Mouse (Mus musculus) gastrocnemius, postnatal 25 days (tissue): Measurements from ENCODE around the gene Pttg1. TPM values are rescaled to one million over a fixed set of nuclear protein-coding genes. Genes with fewer than 3 reads are reported as not detected.

Experiments
- DNase-seq: peaks from one replicate; pipeline ENCODE4 v3.0.0; 2022
- microRNA-seq, 2 experiments: library from miRNA; unstranded; fragments of <30 nt; microRNA quantifications; one replicate each; pipeline ENCODE4 v1.2.0; 2021; ENCODE audit warnings: borderline replicate concordance in 2 of 2
- total RNA-seq, 2 experiments: library from RNA; stranded (reverse); gene quantifications; 1 replicate in 1 of 2; 2 replicates in 1 of 2; pipeline ENCODE4 v1.2.3; 2021

The Pttg1 gene
- total RNA-seq, 2 experiments from 2014 or later = 37.3 to 39.1 TPM

DNA sequence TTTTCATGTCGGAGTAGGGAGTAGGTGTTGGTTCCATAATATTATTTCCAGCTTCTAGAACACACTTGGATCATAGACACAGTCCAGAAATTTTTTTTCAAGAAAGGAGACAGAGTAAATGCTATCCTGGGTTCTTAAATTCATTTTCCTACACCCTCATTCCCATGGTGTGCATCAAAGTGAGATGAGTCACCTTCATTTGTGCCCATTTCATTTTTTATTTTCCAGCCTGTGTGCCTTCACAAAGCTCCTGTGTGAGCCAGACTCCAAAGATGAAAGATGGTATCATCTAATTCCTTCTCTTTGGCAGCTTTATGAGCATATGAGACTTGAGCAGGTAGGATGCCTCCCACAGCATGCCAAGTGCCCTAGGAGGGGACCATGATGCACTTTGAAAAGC is 49.5 kb downstream of the Pttg1 start:
- DNase-seq = no peak

- no peak for DNase-seq
Measured at GRCm38 (mm10) chr11:43374956-43375355, 51.1 kb downstream of the Pttg1 start.

DNA sequence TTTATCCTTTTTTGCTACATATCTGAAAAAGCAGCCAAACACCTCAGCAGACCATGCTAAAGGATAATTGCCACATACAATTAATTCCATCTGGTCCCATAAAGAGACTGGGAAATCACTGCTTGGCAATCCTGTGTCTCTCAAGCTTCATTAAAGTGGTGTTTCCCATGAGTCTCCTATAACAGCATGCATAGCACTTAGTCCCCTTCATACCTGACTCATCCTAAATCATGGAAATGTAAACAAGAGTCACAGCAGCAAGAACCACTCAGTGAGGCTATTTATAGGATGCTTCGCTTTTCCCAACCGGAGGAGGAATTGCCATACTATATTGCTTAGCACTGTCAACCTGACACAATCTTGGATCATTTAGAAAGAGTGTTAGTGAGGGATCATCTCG is 52.7 kb downstream of the Pttg1 start:
- DNase-seq = no peak

GRCm38 (mm10) chr11:43371807-43372206 is 54.2 kb downstream of the Pttg1 start:
- no peak for DNase-seq

Small RNAs within 50 kb of the gene (microRNA-seq; reads per million reads assigned to microRNA genes)
- 502 to 810 reads per million in 2 experiments for gene Mir146

Other genes with a start within 250 kb of the Pttg1 start
- 10 to 100 TPM; 27.8 to 28.3 TPM for gene Slu7, start 7.5 kb upstream of the Pttg1 start, total RNA-seq
- 1 to 10 TPM; 4.3 to 6.1 TPM for gene C1qtnf2, start 48.0 kb upstream of the Pttg1 start, total RNA-seq
- gene Ccnjl, start 102.5 kb upstream of the Pttg1 start, total RNA-seq = under 1 TPM in 1 of 2 experiments, not detected in 1; 0.21 TPM
- not detected for gene 4933415A04Rik, start 160.8 kb upstream of the Pttg1 start, total RNA-seq
- gene Fabp6, start 175.3 kb upstream of the Pttg1 start, total RNA-seq = not detected